Mouse (Mus musculus) lung, adult 2 months (tissue): ENCODE data around the gene Prss57. TPM values are rescaled to one million over a fixed set of nuclear protein-coding genes. Genes with fewer than 3 reads are reported as not detected.

Source experiments
- DNase-seq: peaks from one replicate; pipeline ENCODE4 v3.0.0; 2022
- H3K4me1 ChIP-seq: fragments of 200-500 bp; 2 replicates; pipeline ENCODE4 v1.6.1; 2011; ENCODE audit warnings: low read length; ENCODE audit not compliant: control insufficient read depth, insufficient read depth
- H3K4me3 ChIP-seq: fragments of 200-500 bp; replicated peaks from 2 replicates; pipeline ENCODE3; 2011; ENCODE audit warnings: low read depth, mild to moderate bottlenecking, control low read depth, low read length; ENCODE audit errors: extremely low read depth
- CTCF ChIP-seq: fragments of 200-500 bp; IDR thresholded peaks from 2 replicates; pipeline ENCODE4 v1.5.1; 2011; ENCODE audit warnings: mild to moderate bottlenecking, low read length, control low read depth; ENCODE audit not compliant: insufficient read depth
- POLR2A ChIP-seq: fragments of 200-500 bp; IDR thresholded peaks from 2 replicates; pipeline ENCODE4 v1.6.1; 2011; ENCODE audit warnings: low read depth, mild to moderate bottlenecking, control low read depth, low read length, borderline replicate concordance; ENCODE audit errors: extremely low read depth
- WGBS: fragments of 180-500 bp; shearing (Covaris S2); methylation state at CpG from one replicate; pipeline ENCODE4 v1.1.7; 2018; 5-methylcytosine and 5-hydroxymethylcytosine counted together
- polyA plus RNA-seq: library from polyadenylated mRNA; depleted of rRNA; stranded (reverse); fragments of >200 nt; gene quantifications from 2 replicates; pipeline ENCODE4 v1.2.3, GENCODE M21; 2012

Gene Prss57
- polyA plus RNA-seq, 1 experiment: 0.20 TPM

- H3K4me1 ChIP-seq: peaks cover 8% of the 10 kb centered on the region
- peak; percentile 87 for DNase-seq
- 2% methylated on average over 38 of the region's 38 CpGs for WGBS
- H3K4me3 ChIP-seq: peak within 1 kb of the TSS; percentile 85
- TF ChIP-seq CTCF: no peak
- peak; percentile 61; the same call in 1 of the 2 replicates for TF ChIP-seq POLR2A
Measured at GRCm38 (mm10) chr10:79745898-79746773, 44.6 kb downstream of the Prss57 start, which contains the start of gene Polrmt. Gene Polrmt, minus strand, starts transcription at chr10:79746581.

DNA sequence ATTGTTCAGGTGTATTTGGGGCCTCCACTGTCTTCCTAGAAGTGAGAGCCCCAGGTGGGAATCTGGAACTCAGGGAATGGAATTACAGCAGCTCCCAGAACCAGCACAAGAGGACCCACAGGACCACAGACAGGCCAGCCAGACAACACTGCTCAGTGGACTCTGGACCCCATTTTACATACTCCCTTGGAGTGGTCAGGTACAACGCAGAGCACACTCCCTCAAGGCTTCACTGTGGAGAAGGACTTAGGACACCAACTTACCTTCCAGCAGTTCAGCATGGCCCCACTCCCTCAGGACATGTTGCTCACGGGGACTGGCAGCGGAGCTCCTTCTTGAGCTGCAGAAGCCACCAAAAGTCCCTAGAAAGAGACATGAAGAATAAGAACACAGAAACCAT is 45.4 kb downstream of the Prss57 start:
- 89% methylated on average over 3 of the region's 3 CpGs for WGBS
- TF ChIP-seq CTCF (no peak), POLR2A (no peak)
- no peak for DNase-seq
- peaks cover 8% of the 10 kb centered on the region for H3K4me1 ChIP-seq
- H3K4me3 ChIP-seq: no peak overlapping the region

DNA sequence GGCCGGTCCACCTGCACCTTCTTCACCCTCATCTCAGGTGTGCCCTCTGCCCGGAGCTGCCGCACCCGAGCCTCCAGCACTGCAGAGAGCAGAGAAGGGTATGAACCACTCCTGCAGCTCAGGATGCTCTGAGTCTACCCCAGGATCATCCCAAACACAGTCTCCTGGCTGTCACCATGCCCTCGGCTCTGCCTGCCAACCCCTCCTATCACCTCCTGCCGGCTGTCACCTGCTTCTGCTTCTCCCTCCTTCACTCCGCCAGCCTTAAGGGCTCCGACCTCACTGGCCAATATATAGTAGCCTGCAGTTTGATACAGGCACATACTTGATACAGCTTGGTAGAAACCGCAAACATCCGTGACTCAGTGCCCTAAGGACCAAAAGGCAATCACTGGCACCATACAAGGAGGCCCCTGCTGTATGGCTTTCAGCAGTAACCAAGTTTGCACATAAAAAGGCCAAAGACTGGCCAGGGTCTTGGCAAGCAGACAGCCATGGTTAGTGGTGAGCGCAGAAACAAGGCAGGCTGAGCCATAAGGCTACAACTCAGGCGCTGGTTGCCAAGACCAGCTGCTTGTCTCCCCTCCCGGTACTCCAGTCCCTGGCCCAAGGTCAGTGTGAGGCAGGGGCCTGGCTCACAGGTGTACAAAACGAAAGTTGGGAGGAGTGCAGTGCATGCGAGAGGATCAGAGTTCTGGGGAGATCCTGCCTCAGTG is 47.0 kb downstream of the Prss57 start:
- TF ChIP-seq CTCF (no peak), POLR2A (no peak)
- Histone ChIP-seq H3K4me3 (no peak overlapping the region), H3K4me1 (peaks cover 8% of the 10 kb centered on the region)
- DNase-seq: no peak
- 91% methylated on average over 15 of the region's 15 CpGs for WGBS

GRCm38 (mm10) chr10:79743161-79743560 is 47.6 kb downstream of the Prss57 start:
- DNase-seq: no peak
- 85% methylated on average over 11 of the region's 11 CpGs for WGBS
- H3K4me3 ChIP-seq: no peak overlapping the region
- peaks cover 8% of the 10 kb centered on the region for H3K4me1 ChIP-seq
- TF ChIP-seq POLR2A: no peak
- no peak for TF ChIP-seq CTCF

DNA sequence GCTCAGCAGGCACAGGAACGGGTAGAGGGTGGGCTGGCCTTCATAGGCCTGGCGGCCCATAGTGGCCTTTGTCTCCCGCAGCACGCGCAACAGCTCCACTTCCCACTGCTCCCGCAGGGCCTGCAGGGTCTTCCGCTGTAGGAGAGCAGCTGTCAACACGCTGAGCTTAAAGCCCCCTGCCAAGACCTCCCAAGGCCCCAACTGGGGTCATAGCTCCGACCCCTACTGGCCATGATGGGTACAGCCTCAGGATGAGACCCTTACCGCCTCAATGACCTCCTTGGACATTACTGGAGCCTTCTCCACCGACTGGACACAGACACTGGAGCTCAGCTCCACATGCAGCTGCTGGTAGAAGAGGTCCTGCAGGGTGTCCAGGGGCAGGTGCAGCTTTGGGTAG is 49.9 kb downstream of the Prss57 start:
- no peak for DNase-seq
- H3K4me3 ChIP-seq: no peak overlapping the region
- WGBS: 87% methylated on average over 11 of the region's 11 CpGs
- H3K4me1 ChIP-seq: peaks cover 4% of the 10 kb centered on the region
- TF ChIP-seq CTCF (no peak), POLR2A (no peak)

GRCm38 (mm10) chr10:79739234-79739633 is 51.5 kb downstream of the Prss57 start:
- TF ChIP-seq CTCF (no peak), POLR2A (no peak)
- WGBS: 97% methylated on average over 28 of the region's 28 CpGs
- no peak for DNase-seq

DNA sequence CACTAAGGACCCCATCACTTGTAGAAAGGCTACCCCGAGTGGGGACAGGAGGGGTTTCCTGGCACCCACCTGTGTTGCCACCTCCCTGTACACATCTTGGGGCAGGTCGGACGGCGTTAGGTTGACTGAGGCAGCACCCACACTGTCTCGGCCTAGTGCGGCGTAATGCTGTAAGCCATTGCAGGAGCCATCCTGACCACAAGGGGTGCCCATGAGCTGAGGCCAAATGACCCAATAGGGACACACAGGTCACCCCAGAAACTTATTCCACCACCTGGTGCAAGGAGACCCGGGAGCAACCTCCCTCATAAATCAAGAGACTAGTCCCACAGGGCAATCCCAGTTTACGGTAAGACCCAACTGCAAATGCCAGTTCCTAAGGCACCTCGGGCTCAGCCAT is 52.5 kb downstream of the Prss57 start:
- 91% methylated on average over 10 of the region's 10 CpGs for WGBS
- no peaks in the 10 kb centered on the region for H3K4me1 ChIP-seq
- no peak overlapping the region for H3K4me3 ChIP-seq
- no peak for DNase-seq
- no peak for TF ChIP-seq POLR2A
- TF ChIP-seq CTCF: peak; percentile 72

More at GRCm38 (mm10) chr10:79739234-79739633, 51.5 kb downstream of the Prss57 start:
- H3K4me3 ChIP-seq: no peak overlapping the region
- H3K4me1 ChIP-seq: no peaks in the 10 kb centered on the region

- Histone ChIP-seq H3K4me3 (no peak overlapping the region), H3K4me1 (no peaks in the 10 kb centered on the region)
- DNase-seq: no peak
- no peak for TF ChIP-seq POLR2A
- WGBS: 72% methylated on average over 14 of the region's 14 CpGs
Measured at GRCm38 (mm10) chr10:79736706-79737105, 54.1 kb downstream of the Prss57 start.

DNA sequence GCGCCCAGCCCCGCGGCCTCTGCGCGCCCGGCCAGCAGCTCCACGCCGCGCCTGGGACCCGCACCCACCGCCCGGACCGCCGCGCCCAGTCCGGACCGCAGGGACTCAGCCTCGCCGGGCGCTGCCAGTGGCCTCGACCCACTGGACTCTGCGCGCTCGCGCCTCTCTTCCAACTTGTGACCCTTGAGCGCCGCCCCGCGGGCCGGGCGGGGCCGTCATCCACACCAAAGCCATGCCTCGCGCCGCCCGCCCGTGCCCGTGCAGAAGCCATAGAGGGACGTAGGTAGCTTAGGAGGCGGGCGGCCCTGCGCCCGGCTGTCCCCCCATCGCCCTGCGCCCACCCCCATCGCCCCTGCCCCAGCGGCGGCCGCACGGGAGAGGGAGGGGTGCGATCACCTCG is 55.4 kb downstream of the Prss57 start:
- no peaks in the 10 kb centered on the region for H3K4me1 ChIP-seq
- WGBS: 53% methylated on average over 50 of the region's 52 CpGs
- no peak for DNase-seq
- no peak overlapping the region for H3K4me3 ChIP-seq
- no peak for TF ChIP-seq POLR2A
- no peak for TF ChIP-seq CTCF

DNA sequence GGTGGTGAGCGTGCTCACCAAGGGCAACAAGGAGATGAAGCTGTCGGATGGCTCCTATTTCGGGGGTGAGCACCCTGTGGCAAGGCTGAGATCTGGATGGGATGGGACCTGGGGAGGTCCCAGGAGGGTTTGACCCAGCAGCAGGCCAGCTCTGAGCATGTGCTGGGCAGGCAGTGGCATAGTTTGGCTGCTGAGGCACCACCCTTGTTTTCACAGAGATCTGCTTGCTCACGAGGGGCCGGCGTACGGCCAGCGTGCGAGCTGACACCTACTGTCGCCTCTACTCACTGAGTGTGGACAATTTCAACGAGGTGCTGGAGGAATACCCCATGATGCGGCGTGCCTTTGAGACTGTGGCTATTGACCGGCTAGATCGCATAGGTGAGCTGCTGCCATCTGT is 56.9 kb downstream of the Prss57 start:
- no peak for DNase-seq

More for the DNA sequence above, 56.9 kb downstream of the Prss57 start:
- Histone ChIP-seq H3K4me3 (no peak overlapping the region), H3K4me1 (peaks cover 2% of the 10 kb centered on the region; the same call in 1 of the 2 replicates)
- WGBS: 94% methylated on average over 15 of the region's 15 CpGs
- no peak for TF ChIP-seq POLR2A
- TF ChIP-seq CTCF: no peak
